Mouse (Mus musculus): ENCODE data around the gene Papss2. TPM values are rescaled to one million over a fixed set of nuclear protein-coding genes. Genes with fewer than 3 reads are reported as not detected.

The Papss2 gene
- total RNA-seq, 2 experiments from 2014 or later: 11.4 to 13.2 TPM

DNA sequence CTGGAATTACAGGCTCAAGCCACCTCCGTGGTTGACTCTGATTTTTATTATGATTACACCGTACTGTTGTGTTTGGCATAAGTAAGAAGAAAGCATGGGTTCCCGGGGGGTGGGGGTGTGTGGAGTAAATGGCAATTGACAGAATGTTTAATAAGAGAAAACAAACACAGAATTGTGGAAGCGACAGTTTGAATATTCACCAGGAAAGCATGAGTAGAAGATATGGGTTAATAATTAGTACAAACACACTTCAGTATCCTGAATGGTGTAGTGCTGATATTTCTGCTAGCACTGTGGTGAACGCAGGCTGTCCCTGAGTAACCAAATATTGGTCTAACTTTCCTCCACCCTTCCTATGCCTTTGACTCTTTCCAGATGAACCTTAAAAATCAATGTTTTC lies 3.8 kb downstream of the Papss2 start:
- DNase-seq: no peak

DNA sequence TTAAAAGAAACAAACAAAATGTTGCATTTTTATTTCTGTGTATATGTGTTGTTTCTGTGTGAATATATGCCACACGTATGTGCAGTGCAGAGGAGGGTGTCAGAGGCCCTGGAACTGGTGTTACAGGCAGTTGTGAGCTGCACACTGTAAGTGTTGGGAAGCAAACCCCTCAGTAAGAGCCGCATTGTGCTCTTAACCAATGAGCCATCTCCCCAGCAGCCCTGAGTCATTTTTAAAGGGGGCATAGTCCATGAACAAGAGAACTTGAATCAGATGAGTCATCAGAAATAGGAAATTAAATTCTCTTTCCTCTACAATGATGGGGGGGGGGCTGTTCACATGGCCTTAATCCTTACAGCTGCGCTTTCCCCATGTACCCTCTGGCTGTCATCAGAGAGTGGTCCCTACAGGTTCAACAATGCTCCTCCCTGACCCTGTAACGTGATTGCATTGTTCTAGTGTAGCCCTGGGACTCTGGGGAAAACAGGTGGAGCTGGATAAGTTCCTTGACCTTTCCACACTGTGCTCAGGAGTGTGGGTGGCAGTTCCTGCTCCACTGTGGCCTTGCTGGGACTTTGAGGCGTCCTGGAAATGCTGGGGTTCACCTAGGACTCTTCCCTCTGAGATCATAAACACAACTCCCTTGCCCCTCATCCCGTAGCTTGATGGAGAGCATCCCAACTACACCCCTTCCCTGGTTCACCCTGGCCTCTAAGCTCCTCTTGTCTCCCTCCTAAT lies 5.6 kb downstream of the Papss2 start:
- DNase-seq: no peak

DNA sequence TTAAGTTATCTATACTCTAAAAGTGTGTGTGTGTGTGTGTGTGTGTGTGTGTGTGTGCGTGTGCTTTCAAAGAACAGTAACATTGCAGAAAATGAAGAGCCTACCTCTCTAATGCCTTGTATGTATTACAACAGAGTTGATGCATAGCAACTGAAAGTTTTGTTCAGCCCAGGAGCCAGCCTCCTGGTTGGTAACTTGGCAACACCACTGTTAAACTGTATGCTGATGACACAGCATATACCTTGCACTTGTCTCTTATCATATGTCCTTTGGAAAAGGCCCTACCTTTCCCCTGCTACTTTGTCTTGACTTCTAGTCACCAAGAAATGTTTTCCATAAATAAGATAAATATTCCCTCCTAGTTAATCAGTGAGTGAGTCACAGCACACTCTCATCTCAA lies 7.9 kb downstream of the Papss2 start:
- no peak for DNase-seq

DNA sequence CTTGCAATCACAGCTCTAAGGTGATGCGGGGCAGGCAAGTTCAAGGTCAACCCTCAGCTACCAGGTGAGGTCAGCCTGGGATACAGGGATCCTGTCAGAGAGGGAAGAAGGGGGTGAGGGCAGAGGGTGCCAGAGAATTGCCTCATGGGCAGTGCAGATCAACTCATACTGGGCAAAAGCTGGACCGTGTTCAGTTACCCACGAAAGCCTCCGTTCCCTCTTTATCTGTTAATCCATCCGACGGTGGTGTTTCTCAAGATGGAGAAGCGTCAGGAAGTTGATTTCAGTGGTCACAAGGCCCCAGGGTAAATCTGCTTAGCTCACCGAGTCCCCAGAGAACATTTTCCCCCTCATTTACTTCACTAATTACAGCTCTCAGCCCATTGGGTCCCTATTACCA lies 8.5 kb downstream of the Papss2 start:
- no peak for DNase-seq

DNA sequence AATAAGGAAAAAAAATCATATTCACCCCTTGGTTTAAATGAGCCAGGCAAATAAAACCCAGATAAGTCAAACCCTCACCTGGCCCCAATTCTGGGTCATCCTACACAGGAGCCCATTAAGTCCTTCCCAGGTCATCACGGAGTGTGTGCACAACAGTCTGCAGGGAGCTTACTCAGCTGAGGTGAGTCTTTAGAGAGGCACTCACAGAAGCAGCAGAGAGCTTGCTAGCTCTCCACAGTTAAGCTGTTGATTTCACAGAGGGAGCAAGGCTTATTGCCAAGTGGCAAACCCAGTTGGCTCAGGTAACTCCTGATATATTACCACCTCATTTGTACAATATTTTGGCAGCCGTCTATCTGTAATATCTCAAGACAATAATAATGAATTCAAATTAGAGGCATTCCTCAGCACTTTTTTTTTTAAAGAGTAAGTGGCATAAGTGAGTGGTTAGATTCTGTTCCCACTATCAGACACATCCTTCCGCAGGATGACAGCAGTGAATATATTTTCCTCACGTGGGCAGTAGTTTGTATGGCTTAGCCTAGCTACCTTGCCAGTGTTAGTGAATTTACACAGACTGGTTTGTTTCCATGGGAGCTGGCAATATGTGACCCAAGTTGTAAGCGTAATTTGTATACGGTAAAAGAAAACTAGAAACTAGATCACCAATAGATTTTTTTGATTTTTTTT lies 9.1 kb downstream of the Papss2 start:
- DNase-seq: no peak

DNA sequence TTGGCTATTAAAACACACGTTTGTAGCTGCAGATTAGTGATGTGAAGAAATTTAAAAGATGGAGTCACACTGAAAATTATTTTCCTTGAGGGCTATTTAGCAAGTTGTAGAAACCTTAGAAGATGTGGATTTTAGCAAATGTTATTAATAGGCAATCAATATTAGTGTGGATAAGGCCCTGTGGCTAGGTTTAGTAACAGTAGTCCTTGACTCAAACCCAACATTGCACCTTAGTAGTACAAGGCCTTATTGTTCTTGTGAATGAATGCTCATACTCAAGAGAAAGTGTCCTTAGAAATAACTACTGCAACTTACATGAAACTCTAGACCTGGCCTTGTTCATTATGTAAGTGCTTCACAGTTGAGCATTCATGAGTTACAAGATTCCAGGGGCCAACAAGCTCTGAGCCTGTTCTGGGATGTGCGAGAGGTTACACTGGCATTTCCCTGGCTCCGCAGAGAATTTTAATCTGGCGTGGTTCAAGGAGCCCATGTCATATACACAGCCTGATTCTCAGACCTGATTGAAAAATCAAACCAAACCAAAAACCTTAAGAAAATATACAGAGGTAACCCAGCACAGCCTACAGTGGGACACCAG lies 10.7 kb downstream of the Papss2 start:
- no peak for DNase-seq

DNA sequence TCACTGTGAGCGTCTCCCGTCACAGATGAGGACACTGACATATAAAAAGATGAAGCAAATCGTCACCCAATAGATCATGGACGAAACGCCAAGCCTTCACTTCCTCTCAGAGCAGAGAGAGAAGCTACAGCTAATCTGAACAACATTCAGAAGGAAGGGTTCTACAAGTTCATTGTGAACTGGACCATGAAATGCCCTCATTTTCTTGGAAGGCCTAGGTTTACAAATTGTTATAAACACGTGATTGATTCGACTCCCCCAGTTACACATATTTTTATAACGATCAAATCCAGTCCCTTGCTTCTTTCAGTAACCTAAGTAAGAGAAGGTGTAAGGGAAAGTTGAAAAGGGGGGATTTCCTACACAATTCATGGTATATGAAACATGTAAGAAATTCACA lies 11.4 kb downstream of the Papss2 start:
- DNase-seq: no peak

DNA sequence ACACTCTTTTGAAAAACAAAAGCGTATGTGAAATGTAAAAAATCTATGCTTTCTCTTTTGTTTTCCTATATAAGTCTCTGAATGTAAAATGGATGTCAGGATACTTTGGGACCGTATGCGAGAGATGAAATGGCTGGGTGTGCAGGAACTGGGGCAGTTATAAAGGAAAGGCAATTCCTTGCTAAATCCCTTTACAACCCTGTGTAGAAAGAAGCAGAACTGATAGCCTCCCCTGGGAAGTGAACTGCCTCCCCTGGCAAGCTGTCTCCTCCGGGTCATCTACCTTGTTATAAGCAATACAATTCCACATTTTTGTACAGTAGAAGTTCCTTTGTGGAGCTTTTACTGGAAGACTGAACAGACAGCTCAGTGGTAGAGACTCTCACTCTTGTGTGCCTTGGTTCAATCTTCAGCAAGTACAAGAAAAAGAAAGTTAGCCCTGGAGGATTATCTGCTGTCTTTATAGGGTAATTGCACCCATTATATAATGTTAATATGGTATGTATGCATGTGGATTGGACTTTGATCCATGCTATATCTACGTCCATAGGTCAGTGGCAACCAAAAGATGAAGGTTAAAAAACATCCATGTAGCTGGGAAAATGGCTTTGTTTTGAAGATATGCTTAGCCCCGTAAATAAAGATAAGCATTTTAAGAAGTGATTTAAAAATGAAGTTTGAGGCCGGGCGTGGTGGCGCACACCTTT lies 15.9 kb downstream of the Papss2 start:
- DNase-seq: no peak

DNA sequence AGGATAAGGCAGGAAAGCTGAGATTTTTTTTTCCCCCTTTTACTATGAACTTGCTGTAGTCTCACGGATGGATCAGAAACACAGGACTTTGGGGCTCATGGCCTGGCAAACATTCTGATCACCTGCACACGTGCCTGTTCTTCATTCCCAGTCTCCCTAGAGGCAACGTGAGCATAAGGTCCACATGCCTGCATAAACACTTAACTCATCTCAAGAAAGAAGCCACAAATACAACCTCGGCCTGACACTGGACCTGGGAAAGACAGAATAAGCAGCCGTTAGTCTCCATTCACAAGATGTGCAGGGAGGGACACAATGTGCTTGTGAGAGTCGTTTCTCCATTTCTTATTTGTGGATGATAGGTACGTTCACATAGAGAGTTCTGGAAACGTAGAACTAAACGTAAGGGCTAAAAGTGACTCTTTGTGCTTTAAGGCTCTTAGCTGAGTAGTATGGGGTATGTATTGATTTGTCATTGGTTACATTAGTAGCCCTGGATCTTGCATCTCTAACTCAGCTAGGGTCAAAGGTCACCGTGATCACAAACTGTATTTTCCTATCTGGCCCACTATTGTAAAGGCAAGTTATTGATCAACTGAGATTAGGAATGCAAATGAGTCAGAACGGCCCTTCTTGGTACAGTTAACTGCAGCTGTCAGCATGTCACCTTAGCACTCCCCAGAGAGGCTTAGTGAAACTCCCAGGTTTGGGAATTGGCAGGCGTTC lies 18.6 kb downstream of the Papss2 start:
- no peak for DNase-seq

DNA sequence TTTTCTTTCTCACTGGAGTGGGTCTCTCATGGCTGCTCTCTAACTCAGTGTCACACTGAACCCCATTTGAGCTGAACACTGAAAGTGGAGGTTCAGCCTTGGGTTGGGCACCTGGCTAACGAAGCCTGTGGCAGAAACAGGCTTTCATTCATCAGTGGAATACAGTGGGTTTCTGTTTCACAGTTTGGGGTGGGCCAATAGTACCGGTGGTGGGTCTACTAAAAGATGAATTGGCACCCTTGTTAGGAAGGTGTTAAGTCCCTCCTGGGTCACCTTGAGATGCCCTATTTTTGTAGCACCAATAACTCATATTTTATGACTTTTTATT lies 19.1 kb downstream of the Papss2 start:
- DNase-seq: no peak

DNA sequence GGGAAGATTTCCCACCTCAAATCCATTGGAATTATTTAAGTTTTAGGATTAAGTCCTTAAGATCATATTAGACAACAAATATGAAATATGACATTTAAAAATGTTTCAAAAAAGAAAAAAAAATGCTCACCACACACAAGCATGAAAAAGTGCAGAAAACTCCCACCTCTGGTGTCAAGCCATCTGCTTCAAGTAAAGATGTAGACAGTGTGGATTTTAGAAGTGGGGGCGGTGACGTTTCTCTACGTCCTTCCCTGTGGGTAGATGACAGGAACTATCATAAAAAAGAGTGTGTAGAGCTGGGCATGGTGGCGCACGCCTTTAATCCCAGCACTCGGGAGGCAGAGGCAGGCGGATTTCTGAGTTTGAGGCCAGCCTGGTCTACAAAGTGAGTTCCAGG lies 21.1 kb downstream of the Papss2 start:
- no peak for DNase-seq

DNA sequence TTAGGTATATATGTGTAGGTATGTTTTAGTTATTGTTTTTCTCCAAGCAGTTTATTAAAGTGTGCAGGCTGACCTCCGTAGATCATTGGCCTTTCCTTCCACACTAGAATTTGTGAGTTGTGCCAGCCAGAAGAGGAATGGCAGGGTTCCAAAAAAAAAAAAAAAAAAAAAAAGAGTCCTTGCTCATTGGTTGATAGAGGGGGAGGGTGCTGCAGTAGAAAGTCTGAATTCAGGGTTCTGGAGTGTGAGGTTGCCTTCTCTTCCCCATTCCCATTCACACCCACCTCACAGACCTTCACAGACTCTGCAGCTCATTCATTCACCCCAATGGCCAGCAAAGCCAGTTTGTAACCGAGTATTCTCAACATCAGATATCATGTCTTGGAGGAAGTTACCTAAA lies 24.1 kb downstream of the Papss2 start:
- DNase-seq: no peak

DNA sequence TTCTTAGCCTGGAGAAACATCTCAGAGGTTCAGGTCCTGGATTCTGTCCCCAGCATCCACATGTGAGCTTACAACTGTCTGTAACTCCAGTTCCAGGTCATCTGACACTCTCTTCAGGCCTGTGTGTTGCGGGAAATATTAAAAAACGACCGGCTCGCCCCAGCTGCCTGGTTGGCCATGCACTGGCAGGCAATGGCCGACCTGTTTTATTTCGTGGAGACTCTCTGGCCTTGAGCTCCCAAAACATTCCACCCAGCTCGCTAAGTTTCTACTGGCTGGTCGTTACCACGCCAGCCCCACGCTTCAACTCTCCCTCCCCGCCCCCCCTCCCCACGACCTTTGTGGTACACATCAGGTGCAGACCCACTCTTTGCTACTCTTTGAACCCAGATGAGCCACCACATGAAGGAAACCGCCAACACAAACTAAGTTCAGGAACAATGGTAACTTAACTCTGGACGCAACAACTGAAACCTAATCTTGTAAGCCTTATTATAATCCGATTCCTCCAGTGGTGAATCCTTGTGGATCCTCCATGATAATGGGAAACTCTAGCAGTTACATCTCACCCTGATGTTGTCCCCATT lies 25.4 kb downstream of the Papss2 start:
- DNase-seq: no peak

DNA sequence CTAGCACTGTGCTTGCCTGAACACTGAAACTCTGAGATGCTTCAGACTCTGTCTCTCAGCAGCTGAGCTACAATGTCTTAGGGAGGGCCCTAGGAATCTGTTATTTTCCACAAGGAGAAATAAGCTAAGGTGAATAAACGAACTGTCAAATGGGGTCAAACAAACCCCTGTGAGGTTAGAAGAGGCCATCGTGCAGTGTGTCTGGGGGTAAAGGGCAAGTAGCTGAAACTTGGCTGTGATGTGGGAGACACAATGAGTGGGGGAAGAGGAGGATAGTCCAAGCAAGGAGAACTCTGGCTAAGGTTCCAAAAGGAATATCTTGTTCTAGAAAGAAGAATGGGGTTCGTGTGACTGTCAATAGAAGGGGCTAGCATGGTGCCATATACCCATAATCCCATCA lies 26.6 kb downstream of the Papss2 start:
- DNase-seq: no peak

DNA sequence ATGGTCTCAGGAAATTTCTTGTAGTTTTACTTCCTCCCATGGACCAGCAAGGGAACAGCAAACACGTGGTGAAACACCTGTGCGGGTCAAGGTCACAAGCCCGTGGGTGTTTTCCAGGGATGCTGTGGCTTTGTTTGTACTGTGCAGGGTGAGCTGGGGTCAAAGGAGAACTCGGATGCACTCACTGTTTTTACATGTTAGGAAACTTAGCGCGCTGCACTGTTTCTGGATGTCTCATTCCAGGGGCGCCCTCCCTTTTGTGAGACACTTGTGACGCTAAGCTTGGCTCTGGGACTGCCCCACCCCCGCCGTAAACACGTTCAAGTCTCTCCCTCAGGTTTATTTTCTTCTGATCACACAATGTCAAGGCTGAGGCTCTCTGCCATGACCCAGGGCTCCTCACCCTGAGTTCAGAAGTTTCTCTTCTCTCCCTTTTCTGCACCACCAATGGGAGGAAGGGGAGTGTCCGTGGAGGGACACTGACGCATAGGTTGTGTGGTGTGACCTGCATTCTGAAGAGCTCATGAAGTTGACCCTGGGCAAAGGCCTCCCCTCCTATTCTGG lies 31.3 kb downstream of the Papss2 start:
- DNase-seq: no peak

DNA sequence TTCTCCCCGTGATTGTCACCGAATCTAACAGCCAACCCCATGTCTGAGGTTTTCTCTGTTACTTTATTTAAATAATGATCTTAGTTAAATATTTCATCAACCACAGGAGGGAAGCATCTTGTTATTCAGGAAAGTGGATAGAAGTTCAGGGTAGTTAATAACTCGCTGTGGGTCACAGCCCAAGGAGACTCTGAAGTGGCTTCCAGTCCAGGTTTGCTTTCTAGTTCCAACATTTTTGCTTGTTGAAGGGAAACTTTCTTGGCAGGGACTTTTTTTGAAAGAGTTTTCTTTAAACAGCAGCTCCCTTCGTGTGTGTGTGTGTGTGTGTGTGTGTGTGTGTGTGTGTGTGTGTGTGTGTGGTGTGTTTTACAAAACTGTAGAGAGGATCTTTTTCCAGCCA lies 32.0 kb downstream of the Papss2 start:
- DNase-seq: no peak

DNA sequence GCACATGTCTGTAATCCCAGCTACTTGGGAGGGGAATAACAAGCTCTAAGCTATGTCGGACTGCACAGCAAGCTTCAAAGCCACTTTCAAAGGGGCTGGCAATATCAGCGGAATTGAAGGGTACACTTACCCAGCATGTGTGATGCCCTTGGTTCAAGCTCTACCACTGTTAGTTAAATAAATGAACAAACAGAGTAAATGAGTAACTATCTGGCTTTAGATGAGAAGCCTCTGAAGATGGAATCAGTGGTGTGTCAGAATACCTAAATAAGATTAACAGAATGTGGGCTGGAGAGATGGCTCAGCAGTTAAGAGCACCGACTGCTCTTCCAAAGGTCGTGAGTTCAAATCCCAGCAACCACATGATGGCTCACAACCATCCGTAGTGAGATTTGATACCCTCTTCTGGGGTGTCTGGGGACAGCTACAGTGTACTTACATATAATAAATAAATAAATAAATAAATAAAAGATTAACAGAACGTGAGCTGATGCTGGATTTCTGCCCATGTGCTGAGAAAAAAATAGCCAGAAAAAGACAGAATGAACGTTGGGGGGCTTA lies 33.1 kb downstream of the Papss2 start:
- DNase-seq: no peak

DNA sequence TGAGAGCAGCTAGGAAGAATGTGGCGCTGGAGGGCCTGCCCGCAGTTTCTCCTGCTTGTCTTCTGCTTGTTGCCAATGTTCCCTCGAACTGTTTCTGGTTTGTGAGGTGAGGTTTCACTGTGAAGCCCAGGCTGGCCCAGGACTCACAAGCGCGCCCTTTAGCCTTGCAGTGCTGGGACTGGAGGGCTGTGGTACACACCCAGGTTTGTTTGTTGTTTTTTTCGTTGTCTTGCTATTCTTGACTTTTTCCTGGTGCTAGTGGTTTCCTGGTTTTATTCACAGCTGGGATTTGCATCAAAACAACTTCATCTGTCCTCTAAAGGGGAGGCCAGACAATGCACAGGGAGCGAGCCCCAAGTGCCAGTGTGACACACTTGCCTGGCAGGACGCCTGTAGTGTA lies 39.3 kb downstream of the Papss2 start:
- DNase-seq: no peak

DNA sequence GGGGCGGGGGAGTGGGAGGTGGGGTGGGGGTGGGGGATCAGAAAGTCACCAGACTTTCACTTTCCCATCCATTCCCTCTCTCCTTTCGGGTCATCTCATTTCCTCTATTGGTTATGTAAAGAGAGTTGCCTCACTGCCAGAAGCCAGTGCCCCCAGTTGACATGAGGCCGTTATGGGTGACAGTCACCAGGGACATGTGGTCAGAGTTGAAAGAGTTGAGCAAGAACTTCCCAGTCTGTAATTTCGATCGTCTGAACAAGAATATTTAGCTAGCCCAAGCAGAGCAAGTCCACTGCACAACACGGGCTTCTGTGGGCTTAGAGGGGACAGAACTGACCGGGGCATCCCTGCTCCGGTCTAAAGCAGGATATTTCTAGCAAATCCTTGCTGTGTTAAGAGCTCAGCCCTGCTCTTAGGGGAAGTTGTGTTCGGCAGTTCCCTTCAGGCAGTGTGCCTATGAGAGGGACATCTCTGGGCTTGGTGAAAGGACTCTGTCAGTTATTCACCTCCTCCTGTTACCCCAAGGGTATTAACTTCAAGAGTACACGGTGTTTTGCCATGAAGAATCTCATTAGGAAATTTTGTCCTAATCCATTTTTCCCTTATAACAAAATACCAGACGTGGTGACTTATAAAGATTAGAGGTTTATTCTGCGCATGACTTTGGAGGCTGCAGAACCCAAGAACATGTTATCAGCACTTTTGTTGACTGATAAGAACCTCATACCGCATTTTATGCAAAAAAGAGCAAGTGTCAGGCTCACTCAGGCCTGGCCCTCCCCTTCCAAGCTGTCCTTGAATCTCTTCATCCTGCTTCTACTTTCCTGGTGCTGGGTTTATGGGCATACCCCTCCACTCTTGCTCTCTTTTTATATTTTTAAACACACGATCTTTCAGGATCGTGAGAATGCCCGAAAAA lies 42.0 kb downstream of the Papss2 start:
- DNase-seq: no peak

DNA sequence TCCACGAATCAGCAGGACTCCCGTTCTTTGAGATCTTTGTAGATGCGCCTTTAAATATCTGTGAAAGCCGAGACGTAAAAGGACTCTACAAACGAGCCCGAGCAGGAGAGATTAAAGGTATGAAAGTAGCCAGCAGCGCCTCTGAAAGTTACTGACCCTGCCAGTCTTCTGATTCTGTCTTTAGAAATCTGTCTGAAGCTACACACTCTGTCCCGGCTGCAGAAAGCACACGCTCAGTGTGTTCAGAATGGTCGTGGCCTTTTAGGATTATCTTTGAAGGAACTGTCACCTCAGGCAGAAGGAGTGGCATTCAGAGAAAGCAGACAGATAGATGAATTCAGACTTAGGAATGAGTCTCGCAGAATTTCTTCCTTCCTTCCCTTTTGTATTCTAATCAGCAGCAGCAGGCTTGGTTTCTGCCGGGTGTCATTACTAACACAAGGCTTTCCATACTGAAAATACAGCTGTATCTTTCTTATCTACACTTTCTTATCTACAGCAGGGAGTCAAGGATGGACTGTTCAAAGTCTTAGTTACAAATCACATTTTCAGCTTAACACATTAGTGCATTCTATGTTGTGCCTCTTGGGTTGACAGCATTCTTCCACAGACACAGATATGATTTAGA lies 42.8 kb downstream of the Papss2 start:
- DNase-seq: no peak
